Mouse (Mus musculus): ENCODE measurements around the gene Kcnk1. TPM values are rescaled to one million over a fixed set of nuclear protein-coding genes. Genes with fewer than 3 reads are reported as not detected.

The Kcnk1 gene
- 1 to 10 TPM; 2.1 to 2.2 TPM for total RNA-seq (2021)
- long read RNA-seq, experiment 1, transcript Kcnk1-201 (3 exons, 2,235 nt), result major isoform, 7 of 7 reads
- long read RNA-seq, experiment 1, partial matches to known transcripts, result 0 of 7 reads
- long read RNA-seq, experiment 1, other reads (novel, unspliced or antisense), result 0 of 7 reads
- long read RNA-seq, experiment 2, transcript Kcnk1-201 (3 exons, 2,235 nt), result major isoform, 7 of 8 reads
- long read RNA-seq, experiment 2, partial matches to known transcripts, result 0 of 8 reads
- long read RNA-seq, experiment 2, other reads (novel, unspliced or antisense), result 1 of 8 reads

DNA sequence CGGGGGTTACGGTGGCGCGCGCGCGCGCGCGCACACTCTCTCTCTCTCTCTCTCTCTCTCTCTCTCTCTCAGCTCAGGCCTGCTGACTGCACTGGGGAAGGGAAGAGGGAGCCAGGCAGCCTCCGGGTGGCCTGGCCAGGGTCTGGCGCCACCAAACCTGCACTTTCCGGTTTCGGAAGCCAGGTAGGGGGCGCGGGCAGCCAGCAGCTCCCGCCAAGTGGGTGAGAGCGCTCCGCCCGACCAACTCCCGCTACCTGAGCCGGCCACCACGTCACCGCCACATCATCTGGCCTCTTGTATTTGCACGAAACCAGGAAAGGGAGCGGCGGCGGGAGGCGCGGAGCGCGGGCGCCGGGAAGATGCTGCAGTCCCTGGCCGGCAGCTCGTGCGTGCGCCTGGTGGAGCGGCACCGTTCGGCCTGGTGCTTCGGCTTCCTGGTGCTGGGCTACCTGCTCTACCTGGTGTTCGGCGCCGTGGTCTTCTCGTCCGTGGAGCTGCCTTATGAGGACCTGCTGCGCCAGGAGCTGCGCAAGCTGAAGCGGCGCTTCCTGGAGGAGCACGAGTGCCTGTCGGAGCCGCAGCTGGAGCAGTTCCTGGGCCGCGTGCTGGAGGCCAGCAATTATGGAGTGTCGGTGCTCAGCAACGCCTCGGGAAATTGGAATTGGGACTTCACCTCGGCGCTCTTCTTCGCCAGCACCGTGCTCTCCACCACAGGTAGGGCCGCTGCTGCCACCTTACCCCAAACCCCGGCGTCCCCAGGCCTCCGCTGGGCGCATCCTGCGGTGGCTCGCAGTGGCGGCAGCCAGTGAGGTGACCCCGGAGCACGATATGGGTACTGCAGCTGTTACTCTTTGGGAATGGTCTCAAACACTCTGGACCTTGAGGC, at the start of gene Kcnk1:
Gene Kcnk1 (plus strand): TSS at position 70 of the 886 bp plus-strand sequence.
- peak; percentile 20 to 42 for DNase-seq (ENCODE audit: low spot score in 2 of 2)

DNA sequence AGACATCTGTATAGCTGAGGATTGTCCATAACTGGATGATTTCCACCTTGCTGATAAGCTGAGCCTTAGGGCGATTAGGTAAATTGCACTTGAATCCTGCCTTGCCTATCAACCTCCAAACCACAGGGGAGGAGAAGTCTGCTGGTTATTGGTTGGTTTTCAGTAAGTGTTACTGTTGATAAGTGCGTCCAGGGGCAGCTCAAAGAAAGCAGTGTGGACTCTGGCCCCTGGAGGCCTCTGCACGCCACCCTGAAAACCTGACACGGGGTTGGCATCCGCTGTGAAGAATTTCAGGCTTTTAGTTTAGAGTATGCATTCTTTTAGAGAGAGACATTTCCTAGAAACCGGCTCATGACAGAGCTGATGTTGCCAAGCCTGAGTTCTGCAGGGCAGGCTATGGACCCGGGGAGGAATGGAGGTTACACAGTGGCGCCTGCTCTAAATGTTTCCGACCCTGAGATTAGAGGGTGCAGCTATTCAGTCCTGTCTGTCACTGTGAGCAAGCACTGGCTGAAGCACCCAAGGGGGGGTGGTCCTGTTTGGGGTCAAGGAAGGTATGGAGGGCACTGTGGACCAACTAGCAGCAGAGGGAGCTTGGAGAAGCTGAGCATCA, 46.2 kb upstream of the Kcnk1 start:
- DNase-seq (ENCODE audit: low spot score in 2 of 2), result no peak

DNA sequence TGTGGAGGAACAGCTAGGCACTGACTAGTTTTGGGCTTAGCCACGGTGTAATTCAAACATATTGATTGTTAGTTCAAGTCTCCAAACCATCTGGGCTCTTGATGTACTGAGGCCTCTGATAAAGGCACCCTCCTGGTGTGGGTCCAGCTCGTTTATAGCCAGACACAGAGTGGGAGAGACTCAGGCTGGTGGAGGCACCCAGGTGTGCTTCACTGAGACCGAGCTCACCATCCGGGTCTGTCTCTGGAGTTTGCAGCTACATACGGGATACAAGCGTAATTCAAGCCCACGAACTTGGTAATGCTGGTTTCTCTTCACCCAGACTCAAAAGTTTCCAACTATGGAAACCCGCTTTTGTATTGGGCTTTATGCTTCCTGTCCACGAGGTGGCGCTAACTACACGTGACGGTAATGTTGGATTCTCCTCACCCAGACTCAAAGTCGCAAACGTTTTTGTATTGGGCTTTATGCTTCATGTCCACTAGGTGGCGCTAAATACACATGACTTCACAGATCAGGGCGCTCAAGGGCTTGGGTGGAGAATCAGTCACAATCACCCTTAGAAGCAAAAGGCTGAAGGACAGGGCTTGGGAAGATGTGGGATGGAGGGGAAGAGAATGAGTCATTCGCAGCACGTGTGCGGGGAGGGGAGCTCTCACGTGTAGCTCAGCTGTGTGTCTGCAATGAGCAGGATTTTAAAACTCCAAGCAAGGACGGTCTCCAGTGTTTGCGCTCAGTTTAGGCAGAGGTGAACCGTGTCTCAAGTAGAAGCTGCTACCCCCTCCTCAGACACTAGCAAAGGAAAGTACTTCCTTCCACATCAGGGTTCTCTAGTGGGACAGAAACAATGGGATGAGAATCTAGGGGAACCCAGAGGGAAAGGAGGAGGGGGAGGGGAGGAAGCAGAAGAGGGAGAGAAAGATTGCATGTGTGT, 44.7 kb upstream of the Kcnk1 start:
- peak; percentile 52 to 75 for DNase-seq (ENCODE audit: low spot score in 2 of 2)

DNA sequence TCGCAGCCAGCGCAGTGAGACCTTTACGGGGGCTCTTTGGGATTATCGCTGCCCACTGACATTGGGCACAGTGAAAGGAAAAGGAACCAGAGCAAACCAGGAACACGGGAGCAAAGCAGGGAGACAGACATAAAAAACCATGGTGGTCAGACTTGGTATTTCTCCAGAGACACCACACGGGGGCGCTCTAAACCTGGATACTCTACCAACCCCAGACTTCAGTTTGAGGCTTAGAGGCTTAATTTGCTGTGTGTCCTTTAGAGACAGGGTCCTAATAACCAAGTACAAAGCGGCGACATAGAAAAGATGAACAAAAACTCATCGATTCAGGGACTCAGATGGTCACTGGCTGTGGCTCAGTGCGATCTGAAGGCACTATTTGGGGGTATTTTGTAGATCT, 39.3 kb upstream of the Kcnk1 start:
- DNase-seq (ENCODE audit: low spot score in 2 of 2), result peak in 1 of 2 experiments; percentile 40

DNA sequence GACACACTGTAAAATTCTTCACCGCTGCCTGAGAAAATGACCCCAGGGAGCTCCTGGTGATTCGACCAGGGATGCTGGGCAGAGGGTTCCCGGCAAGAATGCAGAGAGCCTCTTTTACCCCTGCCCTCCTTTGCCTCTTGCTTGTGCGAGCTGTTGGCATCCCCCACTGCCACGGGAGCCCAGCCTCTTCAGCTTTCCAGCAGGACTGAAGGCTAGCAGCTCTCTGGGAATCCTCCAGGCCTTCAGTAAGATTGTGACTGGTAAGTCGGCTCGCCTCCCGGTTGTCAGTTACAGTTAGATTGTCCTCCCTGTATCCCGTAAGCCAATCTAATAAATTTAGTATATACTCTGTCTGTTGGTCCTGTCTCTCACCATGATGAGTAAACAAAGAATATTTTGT, 38.2 kb upstream of the Kcnk1 start:
- DNase-seq (ENCODE audit: low spot score in 2 of 2), result no peak

DNA sequence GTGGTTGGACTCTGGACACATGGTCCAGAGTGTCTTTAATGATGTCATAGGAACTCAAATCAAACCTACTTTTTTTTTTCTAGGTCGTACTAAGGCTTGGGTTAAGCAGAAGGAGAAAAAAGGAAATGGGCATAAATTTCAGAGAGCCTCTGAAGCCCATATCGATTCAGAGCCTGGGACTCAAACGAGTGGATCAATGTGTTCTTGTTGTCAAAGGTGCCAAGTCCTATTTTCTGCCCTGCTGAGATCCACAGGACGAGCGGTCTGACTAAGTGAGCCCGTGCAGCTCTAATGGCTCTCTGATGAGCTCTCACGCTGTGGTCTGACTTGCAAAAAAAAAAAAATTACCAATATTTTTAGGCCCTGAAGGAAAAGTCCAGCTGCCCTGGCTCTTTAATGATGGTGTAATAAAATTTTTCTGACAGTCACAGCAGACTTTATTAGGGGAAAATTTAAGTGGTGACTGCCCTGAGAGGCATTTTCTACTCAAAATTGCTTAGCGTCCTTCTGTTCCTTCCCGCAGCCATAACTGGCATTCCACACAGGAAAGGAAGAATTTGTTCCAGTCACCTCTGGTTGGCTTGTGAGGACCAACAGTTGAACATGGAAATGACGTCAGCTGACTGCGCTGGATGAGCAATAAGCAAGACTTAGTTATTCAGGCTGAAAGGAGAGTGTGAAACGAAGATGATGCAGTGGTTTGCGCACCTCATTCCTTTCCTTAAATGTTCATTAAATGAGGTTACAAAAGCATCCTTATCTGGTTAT, 37.6 kb upstream of the Kcnk1 start:
- DNase-seq (ENCODE audit: low spot score in 2 of 2), result no peak

DNA sequence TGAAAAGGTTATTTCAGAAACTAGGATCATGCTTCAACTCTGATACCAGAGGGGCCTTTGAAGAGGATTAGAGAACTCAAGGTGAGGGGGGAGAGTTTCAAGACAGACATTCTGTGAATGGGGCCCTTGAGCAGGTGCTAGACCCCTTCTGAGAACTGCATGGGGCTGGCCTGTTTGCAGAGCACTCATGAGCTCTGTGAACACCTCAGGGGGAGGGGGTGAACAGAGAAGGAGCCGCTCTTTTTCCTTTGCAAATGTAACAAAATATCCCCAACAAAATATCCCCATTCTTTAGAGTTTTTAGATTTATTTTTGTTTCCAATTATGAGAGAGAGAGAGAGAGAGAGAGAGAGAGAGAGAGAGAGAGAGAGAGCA, 37.0 kb upstream of the Kcnk1 start:
- no peak for DNase-seq (ENCODE audit: low spot score in 2 of 2)

DNA sequence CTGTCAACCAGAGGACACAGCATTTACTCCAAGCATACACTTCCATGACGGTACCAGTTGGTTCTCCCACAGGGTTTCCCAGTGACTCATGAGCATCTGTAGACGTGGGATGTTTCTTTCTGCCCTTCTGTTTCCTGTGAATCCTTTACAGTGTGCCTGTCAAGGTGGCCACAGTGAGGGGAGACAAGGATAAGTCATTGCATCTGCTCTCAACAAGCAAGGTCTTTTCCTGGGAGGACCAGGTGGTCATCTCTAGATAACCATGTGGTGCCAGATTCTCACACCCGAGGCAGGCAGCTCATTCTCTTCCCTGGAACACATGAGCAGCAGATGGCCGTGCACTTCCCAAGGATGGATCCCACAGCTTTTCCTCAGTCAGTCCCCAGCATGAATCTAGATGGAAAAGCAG, 35.6 kb upstream of the Kcnk1 start:
- no peak for DNase-seq (ENCODE audit: low spot score in 2 of 2)

DNA sequence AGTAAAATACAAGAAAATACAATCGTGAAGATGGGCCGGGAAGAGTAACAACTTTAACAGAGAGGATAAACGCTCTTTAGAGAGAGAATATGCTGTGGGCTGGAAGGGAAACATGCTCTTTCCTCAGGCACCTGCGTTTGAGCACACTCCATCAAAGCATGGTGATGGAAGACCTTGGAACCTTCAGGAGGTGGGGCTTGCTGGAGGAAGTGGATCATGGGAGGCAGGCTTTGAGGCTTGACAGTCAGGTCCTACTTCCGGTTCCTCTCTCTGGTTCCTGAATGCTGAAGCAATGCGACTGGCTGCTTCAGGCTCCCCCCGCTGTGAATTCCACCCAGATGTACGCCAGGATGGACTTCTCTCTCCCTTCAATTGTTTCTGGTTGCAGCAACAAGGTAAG, 34.9 kb upstream of the Kcnk1 start:
- no peak for DNase-seq (ENCODE audit: low spot score in 2 of 2)

DNA sequence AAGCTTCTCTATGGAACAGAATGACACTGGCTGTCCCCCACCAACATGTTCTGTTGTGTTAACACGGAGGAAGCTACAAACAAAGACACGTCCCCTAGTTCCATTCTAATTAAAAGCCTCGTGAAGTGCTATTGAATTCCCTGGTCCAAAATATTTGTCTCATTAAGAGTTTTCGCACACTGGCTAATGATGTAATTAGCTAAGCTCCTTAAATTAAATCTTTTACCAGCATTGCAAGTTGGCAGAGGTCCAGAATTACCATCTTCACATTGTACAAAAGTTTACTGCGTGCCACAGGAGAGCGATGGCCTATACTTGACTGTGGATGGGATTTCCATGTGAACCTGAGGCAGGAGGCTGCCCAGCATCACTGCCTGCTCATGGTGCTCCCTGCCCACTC, 33.2 kb upstream of the Kcnk1 start:
- DNase-seq (ENCODE audit: low spot score in 2 of 2), result no peak

DNA sequence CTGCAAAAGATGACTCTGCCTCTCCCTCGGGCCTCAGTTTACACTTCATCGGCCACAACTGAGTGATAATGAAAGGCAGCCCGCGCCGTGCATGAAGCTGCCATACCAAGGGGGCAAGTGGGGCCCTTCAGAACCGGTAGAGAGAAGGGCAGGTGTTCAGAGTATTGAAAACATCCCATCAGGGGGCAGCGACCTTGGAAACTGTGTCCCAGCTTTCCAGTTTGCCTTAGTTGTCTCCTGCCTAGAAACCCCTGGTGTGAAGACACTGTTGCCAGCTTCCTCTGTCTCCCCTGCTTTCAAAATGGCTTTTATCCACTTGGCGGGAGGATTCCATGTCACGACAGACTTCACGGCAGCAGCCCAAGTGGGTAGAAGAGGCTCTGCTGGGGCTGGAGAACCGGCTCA, 31.2 kb upstream of the Kcnk1 start:
- no peak for DNase-seq (ENCODE audit: low spot score in 2 of 2)

DNA sequence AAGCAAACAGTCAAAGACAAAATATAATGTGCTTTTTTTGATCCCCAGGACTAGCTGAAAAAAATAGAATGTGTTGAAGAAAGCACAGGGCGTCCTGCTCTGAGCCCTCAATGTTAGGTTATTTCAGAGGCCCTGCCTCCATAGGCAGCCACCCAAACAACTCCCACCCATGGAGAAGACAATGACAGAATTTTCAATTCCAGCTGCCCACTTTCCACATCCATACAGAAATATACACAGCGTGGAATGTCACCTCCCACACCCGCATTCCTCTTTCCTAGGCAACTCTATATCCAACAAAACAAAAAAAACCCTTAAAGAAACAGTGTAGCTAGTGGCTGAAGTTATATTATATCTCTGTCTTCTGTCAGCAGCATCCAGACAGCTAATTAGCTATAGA, 23.6 kb upstream of the Kcnk1 start:
- DNase-seq (ENCODE audit: low spot score in 2 of 2), result no peak

DNA sequence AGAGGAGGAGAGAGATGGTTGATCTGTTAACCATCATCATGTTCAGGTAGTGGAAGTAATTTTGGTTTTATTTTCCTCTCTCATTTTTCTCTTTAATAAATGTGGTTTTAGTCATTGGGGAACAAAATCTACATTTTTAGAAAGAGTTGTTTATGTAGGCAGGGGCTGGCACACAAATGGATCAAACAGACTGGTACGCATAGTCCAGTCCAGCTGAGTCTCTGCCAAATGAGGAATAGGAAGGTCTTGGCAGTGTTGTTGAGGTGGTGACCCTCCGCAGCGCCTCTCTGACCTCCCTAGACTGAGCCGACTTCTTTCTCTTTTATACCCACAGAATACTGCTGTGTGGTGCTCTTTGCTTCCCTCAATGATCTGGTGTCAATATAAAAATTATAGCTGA, 19.0 kb upstream of the Kcnk1 start:
- no peak for DNase-seq (ENCODE audit: low spot score in 2 of 2)

DNA sequence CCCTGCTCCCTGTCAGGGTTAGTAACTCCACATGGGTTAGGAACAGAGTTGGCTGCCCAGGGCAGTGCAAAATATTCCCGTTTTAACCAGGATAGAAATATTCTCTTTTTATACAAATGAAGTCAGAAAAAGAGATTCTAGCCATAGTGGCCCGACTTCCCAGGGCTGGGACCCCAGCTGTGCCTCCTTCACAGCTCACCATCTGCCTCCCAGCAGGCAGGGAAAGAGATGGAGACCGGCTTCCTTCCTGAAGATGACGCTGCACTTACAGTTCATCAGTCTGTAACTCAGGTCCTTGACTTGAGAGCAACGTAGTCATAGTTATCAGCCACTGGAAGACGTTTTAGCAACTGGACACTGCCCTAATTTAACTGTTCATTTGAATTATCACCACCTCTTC, 14.1 kb upstream of the Kcnk1 start:
- DNase-seq (ENCODE audit: low spot score in 2 of 2), result no peak

DNA sequence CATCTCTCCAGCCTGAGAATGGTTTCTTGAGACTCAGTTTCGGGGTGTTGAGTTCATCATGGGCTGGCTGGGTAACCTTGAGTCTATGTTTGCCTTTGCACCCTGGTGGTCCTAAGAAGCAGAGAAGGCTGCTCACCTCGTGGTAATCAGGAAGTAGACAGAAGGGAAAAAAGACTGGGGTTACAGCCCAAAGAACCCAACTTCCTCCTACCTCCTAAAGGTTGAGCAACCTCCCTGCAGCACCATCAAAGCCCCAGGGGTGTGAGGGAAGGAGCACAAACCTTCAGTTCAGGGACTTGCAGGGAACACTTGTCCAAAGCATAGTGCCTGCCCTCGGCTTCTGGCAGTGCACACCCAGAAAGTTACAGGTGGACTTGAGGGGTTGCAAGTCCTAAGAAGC, 11.5 kb upstream of the Kcnk1 start:
- DNase-seq (ENCODE audit: low spot score in 2 of 2), result no peak

DNA sequence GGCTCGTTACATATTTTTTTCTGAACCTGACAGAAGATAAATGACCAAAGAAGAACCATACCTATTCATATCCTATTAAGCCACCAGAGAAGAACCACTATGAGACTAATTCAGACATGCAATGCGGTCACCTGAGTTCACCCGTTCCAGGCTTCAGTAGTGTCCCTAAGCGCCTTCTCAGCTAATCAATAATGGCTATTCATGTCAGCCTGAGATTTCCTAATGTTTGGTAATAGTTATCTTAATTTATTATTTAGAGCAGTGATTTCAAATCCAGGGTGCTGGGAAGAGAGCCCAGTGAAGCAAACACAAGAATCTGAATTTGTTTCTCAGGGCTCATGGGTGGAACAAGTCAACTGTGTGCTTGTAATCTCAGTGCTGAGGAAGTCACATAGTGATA, 10.8 kb upstream of the Kcnk1 start:
- no peak for DNase-seq (ENCODE audit: low spot score in 2 of 2)

DNA sequence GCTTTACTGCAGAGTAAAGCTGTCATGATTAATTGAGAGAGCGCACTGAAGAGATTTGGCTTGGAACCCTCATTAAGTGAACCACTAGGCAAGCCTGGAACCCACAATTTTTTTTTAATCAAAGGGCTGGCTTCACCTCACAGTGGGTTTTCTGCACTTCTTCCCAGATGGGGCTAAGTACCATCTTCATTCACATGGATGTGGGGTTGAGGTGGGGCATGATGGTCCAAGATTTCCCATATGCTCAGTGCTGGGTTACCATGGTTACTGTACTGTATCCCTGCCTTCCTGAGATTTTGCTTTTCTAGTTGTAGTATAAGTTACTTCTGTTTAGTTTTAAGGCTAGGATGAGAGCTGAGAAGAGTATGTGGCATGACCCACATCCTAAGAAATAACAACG, 9.6 kb upstream of the Kcnk1 start:
- no peak for DNase-seq (ENCODE audit: low spot score in 2 of 2)

DNA sequence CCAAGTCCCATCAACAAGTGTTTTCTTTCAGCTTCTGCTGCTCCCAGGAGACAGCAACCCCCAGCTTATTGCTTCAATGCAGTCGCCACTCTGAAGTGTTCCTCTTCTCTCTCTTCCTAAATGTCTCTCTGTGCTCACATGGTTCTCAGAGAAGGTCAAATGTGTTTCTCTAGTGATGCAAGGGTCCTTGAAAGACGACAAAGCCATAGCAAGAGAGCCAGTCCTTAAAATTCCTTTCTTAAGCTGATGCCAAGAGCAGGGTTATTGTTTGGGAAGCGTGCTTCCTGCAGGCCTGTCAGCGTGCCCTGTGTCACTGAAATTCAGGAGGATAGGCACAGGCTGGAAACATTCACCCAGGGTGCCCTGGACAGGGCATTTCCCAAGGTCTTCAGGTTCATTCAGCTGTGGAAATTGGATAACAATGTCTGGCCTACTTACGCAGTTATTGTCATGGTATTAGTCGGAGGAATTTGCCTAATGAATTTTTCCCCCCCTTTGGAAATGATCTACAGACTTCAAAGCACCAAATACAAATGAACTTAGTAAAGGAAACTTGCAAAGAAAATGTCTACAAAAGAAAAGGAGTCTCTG, 7.9 kb upstream of the Kcnk1 start:
- no peak for DNase-seq (ENCODE audit: low spot score in 2 of 2)

DNA sequence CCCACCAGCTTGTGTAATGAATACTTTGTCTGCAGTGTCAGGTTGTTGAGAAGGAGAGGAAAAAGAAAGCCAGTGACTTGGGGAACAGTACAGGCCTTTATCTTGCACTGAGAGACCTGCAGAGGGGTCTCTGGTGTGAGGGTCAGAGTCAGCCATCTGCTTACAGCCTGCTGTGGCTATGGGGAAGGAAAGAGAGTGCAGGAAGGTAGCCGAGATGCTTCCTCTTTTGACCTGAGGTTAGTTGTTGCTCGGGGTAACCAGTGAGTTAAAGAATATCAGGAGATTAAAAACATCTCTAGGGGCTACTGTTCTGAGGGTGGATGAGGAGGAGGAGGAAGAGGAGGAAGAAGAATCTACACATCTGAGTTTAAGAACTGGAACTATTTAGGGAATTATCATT, 7.0 kb upstream of the Kcnk1 start:
- no peak for DNase-seq (ENCODE audit: low spot score in 2 of 2)

DNA sequence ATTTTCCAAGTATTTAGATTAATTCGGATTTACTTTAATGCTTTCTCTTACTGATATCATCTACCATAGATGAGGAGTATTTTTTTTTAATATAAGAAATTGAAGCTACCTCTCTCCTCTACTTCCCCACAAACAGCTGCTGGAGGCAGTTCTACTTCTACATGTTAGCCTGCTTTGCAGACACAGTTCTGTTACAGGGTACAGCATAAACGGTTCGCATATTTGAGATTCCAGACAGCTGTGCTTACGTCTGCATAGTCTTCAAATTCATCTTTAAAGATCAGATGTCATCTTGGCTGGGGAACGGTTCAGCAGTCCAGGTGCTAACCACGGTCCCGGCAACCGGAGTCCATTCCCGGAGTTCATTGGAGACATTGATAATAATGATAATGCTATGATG, 1.3 kb upstream of the Kcnk1 start:
- no peak for DNase-seq (ENCODE audit: low spot score in 2 of 2)
